Mouse (Mus musculus) kidney, embryonic 16.5 days (tissue): Measurements from ENCODE around the gene Osbpl5. TPM values are rescaled to one million over a fixed set of nuclear protein-coding genes. Genes with fewer than 3 reads are reported as not detected.

Experiments
- ATAC-seq: fragments of 200-750 bp; cut with Nextera tagmentation; 2 replicates; pipeline ENCODE4 v1.8.0; 2017; ENCODE audit warnings: moderate TSS enrichment; ENCODE audit not compliant: low FRiP score, low TSS enrichment
- H3K27ac ChIP-seq: fragments of 300-500 bp; sonication (generic); 2 replicates; pipeline ENCODE4 v1.5.1; 2014; ENCODE audit warnings: low read length
- H3K27me3 ChIP-seq: fragments of 300-500 bp; sonication (generic); 2 replicates; pipeline ENCODE4 v1.6.1; 2014; ENCODE audit warnings: low read length, control low read depth, mixed read lengths; ENCODE audit not compliant: insufficient read depth
- H3K36me3 ChIP-seq: fragments of 300-500 bp; sonication (generic); 2 replicates; pipeline ENCODE4 v1.6.1; 2014; ENCODE audit warnings: low read length, control low read depth, mixed read lengths; ENCODE audit not compliant: insufficient read depth
- H3K4me1 ChIP-seq: fragments of 300-500 bp; sonication (generic); 2 replicates; pipeline ENCODE4 v1.6.1; 2014; ENCODE audit warnings: low read length, control low read depth, mixed read lengths; ENCODE audit not compliant: insufficient read depth
- H3K4me2 ChIP-seq: fragments of 300-500 bp; sonication (generic); replicated peaks from 2 replicates; pipeline ENCODE4 v1.6.1; 2014; ENCODE audit warnings: low read depth, low read length
- H3K4me3 ChIP-seq: fragments of 300-500 bp; sonication (generic); 2 replicates; pipeline ENCODE4 v1.5.1; 2014; ENCODE audit warnings: mild to moderate bottlenecking, low read length
- H3K9ac ChIP-seq: fragments of 300-500 bp; sonication (generic); replicated peaks from 2 replicates; pipeline ENCODE4 v1.6.1; 2014; ENCODE audit warnings: low read length
- H3K9me3 ChIP-seq: fragments of 300-500 bp; sonication (generic); 2 replicates; pipeline ENCODE4 v1.6.1; 2016; ENCODE audit warnings: low read length, control low read depth
- WGBS: fragments of 180-500 bp; shearing (Covaris S2); extraction: QIAGEN DNeasy Blood & Tissue Kit; methylation state at CpG from one replicate; pipeline ENCODE4 v1.1.7; 2014; 5-methylcytosine and 5-hydroxymethylcytosine counted together
- polyA plus RNA-seq: library from polyadenylated mRNA; unstranded; fragments of >200 nt; fragmentation: Nextera tagmentation; extraction: Ambion mirVana; gene quantifications from 2 replicates; pipeline ENCODE4 v1.2.1, GENCODE M21; 2015

Osbpl5 gene
- polyA plus RNA-seq, 1 experiment from 2014 or later, result 47.1 TPM

DNA sequence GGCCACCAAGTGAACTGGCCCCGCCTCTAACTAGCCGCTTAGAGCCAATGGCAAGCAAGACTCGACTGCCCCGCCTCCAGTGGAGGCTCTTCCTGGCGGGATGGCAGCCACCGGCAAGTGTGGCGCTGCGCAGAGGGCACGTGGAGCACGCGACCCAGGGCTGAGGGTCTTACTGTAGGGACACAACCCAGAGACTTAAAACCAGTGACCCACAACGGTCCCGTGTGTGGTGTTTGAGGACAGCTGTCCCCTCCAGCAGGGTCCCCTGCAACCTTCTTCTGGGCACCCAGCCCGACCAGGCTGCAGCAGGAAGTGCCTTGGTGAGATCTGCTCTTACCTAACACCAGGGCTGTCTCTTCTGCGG, 224 bp upstream of the Osbpl5 start:
- Histone ChIP-seq H3K4me2 (peak overlapping the region; percentile 88), H3K9me3 (no peaks in the 10 kb centered on the region), H3K9ac (peak overlapping the region; percentile 50), H3K27ac (no peak overlapping the region), H3K4me1 (peaks cover 10% of the 10 kb centered on the region), H3K36me3 (no peaks in the 10 kb centered on the region), H3K27me3 (peaks cover 13% of the 10 kb centered on the region; the same call in 1 of the 2 replicates), H3K4me3 (peak overlapping the region; percentile 47)
- peak; percentile 85 for ATAC-seq
- WGBS, result 1% methylated on average over 15 of the region's 15 CpGs

DNA sequence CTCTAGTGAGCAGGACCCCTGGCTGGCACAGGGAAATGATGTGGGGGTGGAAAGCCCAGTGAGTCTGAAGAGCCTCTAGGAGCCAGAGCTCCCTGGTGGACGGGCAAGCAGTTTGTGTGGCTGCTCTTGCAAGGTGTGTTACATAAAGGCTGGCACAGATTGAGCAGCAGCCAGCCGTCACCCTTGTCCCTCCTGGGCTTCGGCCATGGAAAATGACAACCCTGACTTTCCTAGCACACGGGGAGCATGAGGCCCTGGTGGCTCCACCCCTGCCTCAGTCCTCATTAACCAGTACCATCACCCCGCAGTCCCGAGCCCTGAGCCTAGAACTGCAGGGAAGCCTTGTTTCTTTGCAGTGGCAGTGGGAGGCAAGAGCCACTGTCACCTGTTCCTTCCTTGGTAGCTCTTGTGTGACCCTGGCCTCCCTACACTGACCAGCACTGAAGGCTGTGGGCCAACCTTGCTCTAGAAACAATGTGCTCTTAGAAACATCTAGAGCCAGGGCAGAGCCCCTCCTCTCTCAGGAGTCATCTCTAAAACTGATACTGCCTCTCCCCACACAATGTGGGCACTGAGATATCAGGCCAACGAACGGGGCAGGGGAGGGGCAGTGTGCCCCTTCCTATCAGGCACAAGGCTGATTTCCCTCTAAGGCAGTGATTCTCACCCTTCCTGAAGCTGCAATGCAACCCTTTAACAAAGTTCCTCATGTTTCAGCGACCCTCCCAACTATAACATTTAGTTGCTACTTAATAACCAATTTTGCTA, 1.2 kb downstream of the Osbpl5 start:
- 76% methylated on average over 9 of the region's 9 CpGs for WGBS
- H3K9me3 ChIP-seq, result no peaks in the 10 kb centered on the region
- no peak overlapping the region for H3K4me2 ChIP-seq
- no peak overlapping the region for H3K9ac ChIP-seq
- peaks cover 10% of the 10 kb centered on the region for H3K4me1 ChIP-seq
- no peaks in the 10 kb centered on the region for H3K36me3 ChIP-seq
- H3K27ac ChIP-seq, result no peak overlapping the region
- no peak for ATAC-seq
- H3K4me3 ChIP-seq, result no peak overlapping the region
- H3K27me3 ChIP-seq, result peaks cover 13% of the 10 kb centered on the region; the same call in 1 of the 2 replicates

DNA sequence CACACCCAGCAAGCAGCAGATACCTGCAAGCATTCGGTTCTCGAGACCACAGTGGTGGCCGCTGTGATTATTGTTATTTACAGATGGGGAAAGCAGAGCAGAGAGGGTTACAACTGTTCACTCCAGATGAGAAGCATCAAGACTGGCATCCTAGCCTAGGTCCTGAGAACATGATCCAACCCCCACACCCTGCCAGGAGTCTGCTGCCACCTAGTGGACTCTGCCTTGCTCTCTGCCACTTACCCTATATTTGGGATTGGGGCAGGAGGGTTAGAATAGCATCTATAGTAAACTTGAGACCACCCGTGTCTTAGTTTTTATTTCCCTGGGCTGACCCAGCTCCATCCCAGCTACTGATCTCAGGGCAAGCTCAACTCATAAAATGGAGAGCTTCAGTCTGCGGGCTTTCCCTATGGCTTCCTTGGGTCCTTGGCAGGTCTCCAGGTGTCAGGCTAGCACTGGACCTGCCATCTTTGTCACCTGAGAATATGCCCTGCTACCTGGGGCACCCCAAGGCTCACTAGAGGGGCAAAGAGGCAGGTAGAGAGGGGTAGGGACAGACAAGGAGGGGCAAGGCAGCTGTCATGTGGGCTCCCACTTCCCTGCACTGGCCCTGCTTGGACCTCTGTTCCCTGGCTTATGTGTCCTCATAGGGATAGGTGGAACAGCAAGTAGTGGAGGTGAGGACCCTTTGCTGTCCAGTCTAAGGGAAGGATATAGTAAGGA, 2.6 kb downstream of the Osbpl5 start:
- Histone ChIP-seq H3K4me1 (peaks cover 10% of the 10 kb centered on the region), H3K27me3 (peaks cover 13% of the 10 kb centered on the region; the same call in 1 of the 2 replicates), H3K4me3 (no peak overlapping the region), H3K4me2 (no peak overlapping the region), H3K9ac (no peak overlapping the region), H3K9me3 (no peaks in the 10 kb centered on the region), H3K27ac (no peak overlapping the region), H3K36me3 (no peaks in the 10 kb centered on the region)
- no peak; the same call in 1 of the 2 replicates for ATAC-seq
- WGBS, result 30% methylated on average over 5 of the region's 5 CpGs

DNA sequence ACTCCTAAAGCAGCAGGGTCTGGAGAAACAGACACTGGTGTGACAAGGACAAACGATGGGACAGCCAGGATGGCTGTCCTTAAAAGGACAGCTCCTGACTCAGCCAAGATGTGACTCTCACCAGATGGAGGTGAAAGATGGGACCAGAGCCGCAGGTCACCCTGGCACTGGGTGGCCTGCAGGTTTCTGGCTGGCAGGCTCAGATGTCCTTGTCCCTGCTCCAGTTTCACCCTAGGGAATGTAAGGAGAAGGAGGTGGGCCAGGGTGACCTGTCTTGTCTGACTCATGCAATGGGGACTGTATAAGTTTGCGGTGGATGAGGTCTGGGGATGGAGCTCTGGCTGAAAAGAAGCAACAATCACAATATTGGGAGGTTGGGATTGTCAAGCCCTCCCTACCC, 4.2 kb downstream of the Osbpl5 start:
- Histone ChIP-seq H3K4me2 (no peak overlapping the region), H3K27me3 (peaks cover 8% of the 10 kb centered on the region; the same call in 1 of the 2 replicates), H3K4me1 (peaks cover 13% of the 10 kb centered on the region), H3K36me3 (no peaks in the 10 kb centered on the region), H3K9me3 (no peaks in the 10 kb centered on the region), H3K9ac (no peak overlapping the region), H3K4me3 (no peak overlapping the region), H3K27ac (no peak overlapping the region)
- no peak for ATAC-seq
- 74% methylated on average over 3 of the region's 3 CpGs for WGBS

DNA sequence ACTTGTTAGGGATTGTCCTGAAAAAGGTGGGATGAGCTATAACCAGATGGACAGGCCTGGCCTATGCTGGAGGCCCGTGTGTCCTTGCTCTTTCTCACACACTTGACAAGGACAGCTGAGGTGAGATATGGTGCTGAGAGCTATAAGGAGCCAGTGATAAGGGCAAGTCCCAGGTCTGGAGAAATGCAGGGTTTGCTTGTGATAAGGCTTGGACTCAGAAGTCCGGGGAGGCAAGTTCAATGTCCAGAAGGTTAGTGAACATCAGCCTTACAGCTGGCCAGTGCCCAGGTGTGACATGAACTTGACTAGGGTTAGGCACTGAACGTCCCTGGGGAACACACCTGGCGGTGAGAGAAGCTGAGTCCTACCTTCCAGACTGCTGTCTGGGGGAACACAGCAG, 4.7 kb downstream of the Osbpl5 start:
- no peak for ATAC-seq
- no peak overlapping the region for H3K27ac ChIP-seq
- H3K9me3 ChIP-seq, result no peaks in the 10 kb centered on the region
- WGBS, result 56% methylated on average over 4 of the region's 4 CpGs
- no peaks in the 10 kb centered on the region for H3K36me3 ChIP-seq
- H3K4me2 ChIP-seq, result no peak overlapping the region
- peaks cover 8% of the 10 kb centered on the region; the same call in 1 of the 2 replicates for H3K27me3 ChIP-seq
- H3K9ac ChIP-seq, result no peak overlapping the region
- H3K4me1 ChIP-seq, result peaks cover 9% of the 10 kb centered on the region
- H3K4me3 ChIP-seq, result no peak overlapping the region

DNA sequence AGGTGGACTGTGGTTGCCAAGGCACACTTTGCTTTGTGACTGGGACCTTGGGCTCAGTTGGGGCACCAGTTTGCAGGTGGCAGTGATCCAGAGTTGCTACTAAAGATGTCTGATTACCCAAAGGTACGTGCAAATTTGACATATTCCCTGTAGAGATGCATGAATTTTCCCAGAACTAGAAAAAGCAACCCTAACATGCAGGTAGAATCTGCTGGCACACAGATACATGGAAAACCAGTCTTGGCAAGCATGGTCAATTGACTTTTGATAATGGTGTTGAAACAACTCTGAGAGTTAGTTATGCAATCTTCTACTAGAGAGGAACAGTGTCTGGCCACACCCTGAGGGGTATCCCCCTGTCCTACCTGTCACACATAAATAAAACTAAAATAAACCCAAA, 5.4 kb downstream of the Osbpl5 start:
- H3K9me3 ChIP-seq, result no peaks in the 10 kb centered on the region
- ATAC-seq, result no peak
- H3K4me2 ChIP-seq, result no peak overlapping the region
- H3K4me3 ChIP-seq, result no peak overlapping the region
- H3K36me3 ChIP-seq, result no peaks in the 10 kb centered on the region
- H3K9ac ChIP-seq, result no peak overlapping the region
- no peak overlapping the region for H3K27ac ChIP-seq
- 83% methylated on average over 1 of the region's 1 CpGs for WGBS
- H3K27me3 ChIP-seq, result peaks cover 6% of the 10 kb centered on the region; the same call in 1 of the 2 replicates
- H3K4me1 ChIP-seq, result peaks cover 5% of the 10 kb centered on the region; the same call in 1 of the 2 replicates

DNA sequence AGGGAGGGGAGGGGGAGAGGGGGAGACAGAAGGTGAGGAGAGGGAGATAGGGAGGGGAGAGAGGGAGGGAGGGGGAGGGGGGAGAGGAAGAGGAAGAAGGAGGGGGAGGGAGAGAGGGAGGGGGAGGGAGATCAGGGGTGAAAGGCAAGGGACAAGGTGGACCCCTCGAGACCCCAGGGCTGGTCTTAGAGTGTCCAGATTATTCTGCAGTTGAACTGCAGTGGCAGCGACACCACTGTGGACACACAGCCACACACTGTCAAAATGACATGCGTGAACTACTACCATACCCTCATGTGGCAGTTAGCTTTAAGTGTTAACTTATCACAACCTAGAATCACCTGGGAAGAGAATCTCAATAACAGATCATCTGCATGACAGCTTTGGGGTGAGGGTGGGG, 7.7 kb downstream of the Osbpl5 start:
- 72% methylated on average over 3 of the region's 3 CpGs for WGBS
- Histone ChIP-seq H3K27me3 (no peaks in the 10 kb centered on the region), H3K4me1 (peaks cover 3% of the 10 kb centered on the region; the same call in 1 of the 2 replicates), H3K36me3 (no peaks in the 10 kb centered on the region), H3K27ac (no peak overlapping the region), H3K9me3 (no peaks in the 10 kb centered on the region), H3K4me3 (no peak overlapping the region), H3K9ac (no peak overlapping the region), H3K4me2 (no peak overlapping the region)
- no peak for ATAC-seq

DNA sequence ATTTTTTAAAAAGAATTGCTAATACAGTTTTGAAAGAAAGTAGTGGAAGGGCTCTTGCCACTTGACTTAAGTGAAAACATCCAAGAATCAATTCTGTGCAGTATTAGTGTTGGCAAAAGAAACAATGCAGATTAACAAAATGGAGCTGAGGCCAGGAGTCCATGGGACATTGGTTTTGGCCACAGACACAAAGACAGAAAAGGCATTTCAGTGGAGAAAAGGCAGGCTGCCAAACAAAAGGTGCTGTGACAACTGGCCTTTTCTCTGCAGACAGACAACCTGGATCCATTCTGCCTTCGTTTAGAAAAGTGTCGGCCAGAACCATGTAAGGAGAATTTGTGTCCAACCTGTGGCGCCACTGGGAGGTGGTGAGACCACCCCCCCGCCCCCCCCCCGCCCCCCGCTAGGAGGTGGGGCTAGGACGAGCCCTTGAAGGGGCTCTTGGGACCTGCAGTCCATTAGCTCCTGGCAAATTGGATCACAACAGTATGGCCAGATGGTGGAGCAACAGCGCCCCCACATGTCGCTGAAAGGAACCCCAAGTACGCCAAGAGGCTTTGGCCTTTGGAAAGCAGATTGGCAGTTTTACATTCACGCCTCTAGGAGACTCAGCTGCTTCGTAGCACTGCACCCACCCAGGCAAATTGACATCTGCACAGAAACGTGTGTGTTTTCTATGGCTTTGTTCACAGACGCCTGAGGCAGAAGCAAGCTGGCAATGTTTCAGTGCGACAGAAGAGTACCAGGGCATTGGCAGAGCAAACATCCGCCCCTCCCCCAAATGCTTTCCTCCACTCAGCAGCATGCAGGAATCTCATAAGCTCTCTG, 8.5 kb downstream of the Osbpl5 start:
- H3K9ac ChIP-seq, result peak overlapping the region; percentile 61
- H3K4me1 ChIP-seq, result peaks cover 3% of the 10 kb centered on the region; the same call in 1 of the 2 replicates
- ATAC-seq, result peak; percentile 87
- H3K4me3 ChIP-seq, result peak overlapping the region; percentile 18; the same call in 1 of the 2 replicates
- no peaks in the 10 kb centered on the region for H3K27me3 ChIP-seq
- WGBS, result under 1% methylated on average over 16 of the region's 16 CpGs
- H3K9me3 ChIP-seq, result no peaks in the 10 kb centered on the region
- H3K27ac ChIP-seq, result no peak overlapping the region
- H3K36me3 ChIP-seq, result no peaks in the 10 kb centered on the region
- peak overlapping the region; percentile 48 for H3K4me2 ChIP-seq

DNA sequence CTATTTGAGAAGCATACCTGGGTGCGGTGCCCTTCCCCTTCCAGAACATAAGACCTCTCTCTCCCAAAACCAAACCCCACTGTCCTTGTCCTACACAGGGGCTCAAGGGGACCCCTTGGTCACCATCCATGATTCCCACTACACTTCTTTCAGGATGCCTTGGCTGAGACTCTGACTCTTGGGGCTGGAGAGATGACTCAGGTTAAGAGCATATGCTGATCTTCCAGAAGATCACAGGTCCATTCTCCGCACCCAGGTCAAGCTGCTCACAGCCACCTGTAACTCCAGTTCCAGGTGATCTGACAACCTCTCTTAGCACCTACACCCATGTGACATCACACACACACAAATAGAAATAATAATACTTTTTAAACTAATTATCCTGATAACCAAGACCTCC, 16.1 kb downstream of the Osbpl5 start:
- no peaks in the 10 kb centered on the region for H3K36me3 ChIP-seq
- peak overlapping the region; percentile 76 for H3K4me2 ChIP-seq
- H3K4me3 ChIP-seq, result peak overlapping the region; percentile 75
- no peak overlapping the region for H3K27ac ChIP-seq
- 10% methylated on average over 2 of the region's 2 CpGs for WGBS
- peaks cover 25% of the 10 kb centered on the region for H3K4me1 ChIP-seq
- peak overlapping the region; percentile 85 for H3K9ac ChIP-seq
- ATAC-seq, result peak; percentile 18; the same call in 1 of the 2 replicates
- no peaks in the 10 kb centered on the region for H3K27me3 ChIP-seq
- no peaks in the 10 kb centered on the region for H3K9me3 ChIP-seq
